Mouse (Mus musculus): Measurements from ENCODE around the gene Atp2b1. TPM values are rescaled to one million over a fixed set of nuclear protein-coding genes. Genes with fewer than 3 reads are reported as not detected.
"Not testable (repeated sequence)": the region's sequence is repeated elsewhere in the genome, so short reads cannot be mapped to it uniquely, and the experiment has no call there.

Atp2b1 gene
- polyA plus RNA-seq, 1 experiment from 2014 or later, result 83.9 TPM

DNA sequence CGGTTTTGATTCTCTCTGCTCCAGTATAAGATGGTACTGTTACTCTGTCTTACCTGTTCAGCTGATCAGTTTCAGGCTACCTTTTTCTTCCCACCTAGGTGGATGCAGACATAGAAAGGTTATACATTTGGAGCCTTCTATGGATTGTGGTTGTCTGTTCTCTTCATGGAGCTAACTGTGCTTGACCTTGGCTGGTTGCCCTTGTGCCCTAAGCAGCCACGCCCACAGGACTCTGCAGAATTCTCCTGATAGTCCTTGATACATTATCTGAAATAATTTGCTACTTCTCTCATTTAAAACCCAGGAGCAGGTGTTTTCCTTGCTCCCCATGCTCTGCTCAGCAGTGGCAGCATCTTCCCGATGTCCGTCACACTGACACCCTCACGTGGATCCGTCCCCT is 61.4 kb downstream of the Atp2b1 start:
- WGBS, result 84% methylated on average over 6 of the region's 6 CpGs
- H3K4me1 ChIP-seq, result peaks cover 17% of the 10 kb centered on the region
- no peak overlapping the region for H3K27ac ChIP-seq (replicated peaks)
- H3K4me3 ChIP-seq, result no peak overlapping the region
- H3K9me3 ChIP-seq (replicated peaks), result no peaks in the 10 kb centered on the region; the same call in 1 of the 2 replicates
- H3K36me3 ChIP-seq, result peaks cover 9% of the 10 kb centered on the region; the same call in 1 of the 2 replicates
- no peak for DNase-seq (ENCODE audit: low spot score)
- H3K27me3 ChIP-seq (ENCODE audit: low read depth, poor library complexity, severe bottlenecking), result no peaks in the 10 kb centered on the region

DNA sequence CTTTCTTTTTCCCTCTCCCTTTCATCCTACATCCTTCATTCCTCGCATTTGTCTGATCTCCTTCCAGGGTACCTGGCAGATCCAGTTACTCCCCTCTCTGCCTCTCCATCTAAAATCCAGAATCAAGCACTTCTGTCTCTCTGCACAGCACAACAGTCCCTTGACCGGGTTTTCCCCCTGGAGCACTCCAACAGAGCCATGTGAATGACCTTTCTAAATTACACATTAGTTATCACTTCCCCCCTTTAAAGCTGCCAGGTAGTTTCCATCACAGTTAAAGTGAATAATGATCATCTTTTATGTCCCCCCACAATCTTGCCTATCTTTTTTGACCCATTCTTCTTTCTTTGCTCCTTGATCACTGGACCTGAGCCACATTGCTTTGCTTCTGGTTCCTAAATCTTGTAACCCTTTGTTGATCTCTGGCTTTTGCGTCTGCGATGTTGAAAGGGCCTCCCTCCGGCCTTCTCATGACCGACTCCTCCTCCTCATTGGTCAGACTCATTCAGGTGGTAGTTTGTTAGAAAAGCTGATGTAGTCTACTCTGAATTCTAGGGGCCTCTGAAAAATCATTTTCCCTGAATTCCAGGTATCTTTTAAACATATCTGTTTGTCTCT is 62.8 kb downstream of the Atp2b1 start:
- no peak overlapping the region for H3K4me3 ChIP-seq
- no peaks in the 10 kb centered on the region for H3K27me3 ChIP-seq (ENCODE audit: low read depth, poor library complexity, severe bottlenecking)
- H3K27ac ChIP-seq (replicated peaks), result no peak overlapping the region
- H3K9me3 ChIP-seq (replicated peaks), result no peaks in the 10 kb centered on the region; the same call in 1 of the 2 replicates
- peaks cover 17% of the 10 kb centered on the region for H3K4me1 ChIP-seq
- WGBS, result 44% methylated on average over 6 of the region's 6 CpGs
- no peak for DNase-seq (ENCODE audit: low spot score)
- no peaks in the 10 kb centered on the region for H3K36me3 ChIP-seq

DNA sequence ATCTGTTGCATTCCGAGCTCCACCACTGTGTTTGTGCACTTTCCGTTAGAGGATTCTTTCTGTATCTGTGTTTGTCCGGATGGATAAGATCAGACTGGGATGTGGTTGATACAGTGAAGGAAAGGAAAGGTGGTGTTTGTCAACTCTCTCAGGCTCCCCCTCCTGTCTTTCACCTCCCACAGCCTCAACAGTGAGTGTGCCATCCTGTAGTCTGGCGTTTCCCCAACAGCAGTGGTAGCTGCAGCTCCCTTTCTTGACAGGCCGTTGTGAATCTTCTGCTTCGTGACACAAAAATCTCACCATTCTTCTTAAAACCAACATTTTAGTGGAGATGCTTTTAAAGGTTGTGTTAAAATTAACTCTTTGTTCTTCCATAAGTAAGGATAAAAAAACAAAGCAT is 64.6 kb downstream of the Atp2b1 start:
- WGBS, result 88% methylated on average over 6 of the region's 6 CpGs

DNA sequence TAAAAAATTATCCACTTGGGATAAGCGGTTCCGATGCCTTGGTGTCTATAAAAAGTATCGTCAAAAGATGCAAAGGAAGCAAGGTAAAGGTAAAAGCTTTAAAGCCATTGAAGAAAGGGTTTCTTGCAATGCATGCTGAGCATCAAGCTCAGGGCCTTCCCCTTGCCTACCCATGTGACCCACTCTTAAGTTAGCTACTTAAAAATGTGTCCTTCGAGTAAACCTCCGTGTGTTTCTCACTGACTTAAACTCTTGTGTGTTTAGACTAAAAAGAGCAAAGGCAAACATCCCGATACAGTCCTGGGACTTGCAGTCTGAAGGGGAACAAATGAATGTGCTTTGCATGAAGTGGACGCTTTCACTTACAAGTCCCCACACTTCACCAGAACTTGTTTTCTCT is 65.1 kb downstream of the Atp2b1 start:
- H3K36me3 ChIP-seq, result no peaks in the 10 kb centered on the region
- WGBS, result 80% methylated on average over 7 of the region's 7 CpGs
- no peak overlapping the region for H3K27ac ChIP-seq (replicated peaks)
- H3K4me1 ChIP-seq, result peaks cover 17% of the 10 kb centered on the region
- H3K27me3 ChIP-seq (ENCODE audit: low read depth, poor library complexity, severe bottlenecking), result no peaks in the 10 kb centered on the region
- no peak for DNase-seq (ENCODE audit: low spot score)
- H3K9me3 ChIP-seq (replicated peaks), result no peaks in the 10 kb centered on the region
- H3K4me3 ChIP-seq, result no peak overlapping the region

More for the DNA sequence above, 64.6 kb downstream of the Atp2b1 start:
- Histone ChIP-seq H3K27ac (replicated peaks) (no peak overlapping the region), H3K4me3 (no peak overlapping the region), H3K36me3 (no peaks in the 10 kb centered on the region), H3K4me1 (peaks cover 17% of the 10 kb centered on the region), H3K9me3 (replicated peaks) (no peaks in the 10 kb centered on the region), H3K27me3 (ENCODE audit: low read depth, poor library complexity, severe bottlenecking) (no peaks in the 10 kb centered on the region)
- DNase-seq (ENCODE audit: low spot score), result no peak

GRCm38 (mm10) chr10:98979951-98980350 is 65.7 kb downstream of the Atp2b1 start:
- Histone ChIP-seq H3K36me3 (no peaks in the 10 kb centered on the region), H3K27me3 (ENCODE audit: low read depth, poor library complexity, severe bottlenecking) (no peaks in the 10 kb centered on the region), H3K27ac (replicated peaks) (no peak overlapping the region), H3K4me3 (no peak overlapping the region), H3K4me1 (peaks cover 17% of the 10 kb centered on the region), H3K9me3 (replicated peaks) (no peaks in the 10 kb centered on the region)
- DNase-seq (ENCODE audit: low spot score), result no peak
- WGBS, result 93% methylated on average over 8 of the region's 8 CpGs

GRCm38 (mm10) chr10:98991964-98992363 is 77.8 kb downstream of the Atp2b1 start:
- DNase-seq (ENCODE audit: low spot score), result no peak
- Histone ChIP-seq H3K4me1 (no peaks in the 10 kb centered on the region), H3K27me3 (ENCODE audit: low read depth, poor library complexity, severe bottlenecking) (no peaks in the 10 kb centered on the region), H3K36me3 (peaks cover 70% of the 10 kb centered on the region), H3K4me3 (no peak overlapping the region), H3K27ac (replicated peaks) (no peak overlapping the region), H3K9me3 (replicated peaks) (no peaks in the 10 kb centered on the region)
- 88% methylated on average over 3 of the region's 3 CpGs for WGBS

DNA sequence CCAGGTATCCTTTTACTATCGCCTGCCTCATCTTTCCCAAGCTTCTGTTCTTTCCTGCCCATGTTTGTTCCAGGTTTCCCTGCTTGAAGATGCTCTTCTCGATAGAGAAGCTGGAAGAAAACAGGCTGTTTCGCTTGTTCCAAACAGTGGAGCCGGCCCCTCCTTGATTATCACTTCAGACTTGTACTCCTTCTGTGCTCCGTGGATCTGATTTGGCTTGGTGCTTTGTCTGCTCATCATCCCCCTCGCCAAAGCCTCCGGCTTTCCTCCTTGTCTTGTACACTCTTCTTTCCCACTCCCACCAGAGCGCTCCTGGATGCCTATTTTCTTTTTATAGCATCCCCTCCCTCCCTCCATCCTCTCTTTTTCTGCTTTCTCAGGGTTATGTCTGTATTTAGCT is 79.0 kb downstream of the Atp2b1 start:
- H3K9me3 ChIP-seq (replicated peaks), result no peaks in the 10 kb centered on the region
- WGBS, result 96% methylated on average over 8 of the region's 8 CpGs
- H3K27me3 ChIP-seq (ENCODE audit: low read depth, poor library complexity, severe bottlenecking), result no peaks in the 10 kb centered on the region
- no peak overlapping the region for H3K4me3 ChIP-seq
- peaks cover 73% of the 10 kb centered on the region for H3K36me3 ChIP-seq
- no peak for DNase-seq (ENCODE audit: low spot score)
- no peaks in the 10 kb centered on the region for H3K4me1 ChIP-seq
- H3K27ac ChIP-seq (replicated peaks), result no peak overlapping the region

DNA sequence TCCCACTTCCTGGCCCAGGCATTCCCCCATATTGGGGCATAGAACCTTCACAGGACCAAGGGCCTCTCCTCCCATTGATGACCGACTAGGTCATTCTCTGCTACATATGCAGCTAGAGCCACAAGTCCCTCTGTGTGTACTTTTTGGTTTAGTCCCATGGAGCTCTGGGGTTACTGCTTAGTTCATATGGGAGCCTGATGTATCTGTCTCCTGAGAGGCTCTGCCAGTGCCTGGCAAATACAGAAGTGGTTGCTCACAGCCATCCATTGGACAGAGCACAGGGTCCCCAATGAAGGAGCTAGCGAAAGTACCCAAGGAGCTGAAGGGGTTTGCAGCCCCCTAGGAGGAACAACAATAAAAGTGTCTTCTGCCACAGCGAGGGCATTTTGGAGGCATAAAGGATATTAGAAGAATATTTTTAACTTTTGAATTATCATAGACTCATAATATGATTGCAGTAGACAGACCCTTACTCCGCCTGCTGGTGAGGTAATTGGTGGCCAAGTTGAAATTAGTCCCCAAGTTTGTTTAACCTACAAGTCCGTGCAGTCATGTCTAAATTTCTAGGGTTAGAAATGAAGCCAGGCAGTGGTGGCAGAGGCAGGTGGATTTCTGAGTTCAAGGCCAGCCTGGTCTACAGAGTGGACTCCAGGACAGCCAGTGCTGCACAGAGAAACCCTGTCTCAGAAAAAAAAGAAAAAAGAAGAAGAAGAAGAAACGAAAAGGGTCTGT is 81.0 kb downstream of the Atp2b1 start:
- H3K36me3 ChIP-seq, result peaks cover 88% of the 10 kb centered on the region
- not testable (repeated sequence) for H3K4me1 ChIP-seq; H3K4me3 ChIP-seq; H3K9me3 ChIP-seq (replicated peaks); DNase-seq (ENCODE audit: low spot score); H3K27me3 ChIP-seq (ENCODE audit: low read depth, poor library complexity, severe bottlenecking); H3K27ac ChIP-seq (replicated peaks)
- 94% methylated on average over 6 of the region's 6 CpGs for WGBS

DNA sequence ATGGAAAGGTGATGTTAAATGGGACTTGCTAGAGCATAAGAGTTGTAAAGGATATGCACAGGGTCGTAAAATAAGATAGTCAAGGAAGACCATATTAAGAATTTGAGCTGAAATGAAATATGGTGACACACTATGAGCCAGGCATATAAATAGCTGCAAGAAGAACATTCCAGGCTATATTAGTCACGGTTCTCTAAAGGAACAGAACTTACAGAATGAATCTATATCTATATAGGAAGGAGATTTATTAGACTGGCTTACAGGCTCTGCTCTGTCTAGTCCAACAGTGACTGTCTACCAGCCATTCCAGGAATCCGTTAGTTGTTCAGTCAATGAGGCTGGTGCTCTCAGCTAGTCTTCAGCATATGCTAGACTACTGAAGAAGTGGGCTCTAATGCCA is 90.7 kb downstream of the Atp2b1 start:
- no peaks in the 10 kb centered on the region for H3K4me1 ChIP-seq
- no peaks in the 10 kb centered on the region for H3K27me3 ChIP-seq (ENCODE audit: low read depth, poor library complexity, severe bottlenecking)
- no peak for DNase-seq (ENCODE audit: low spot score)
- peaks cover 66% of the 10 kb centered on the region for H3K36me3 ChIP-seq
- WGBS, result 91% methylated on average over 3 of the region's 3 CpGs
- no peak overlapping the region for H3K4me3 ChIP-seq
- no peak overlapping the region for H3K27ac ChIP-seq (replicated peaks)
- H3K9me3 ChIP-seq (replicated peaks), result no peaks in the 10 kb centered on the region

DNA sequence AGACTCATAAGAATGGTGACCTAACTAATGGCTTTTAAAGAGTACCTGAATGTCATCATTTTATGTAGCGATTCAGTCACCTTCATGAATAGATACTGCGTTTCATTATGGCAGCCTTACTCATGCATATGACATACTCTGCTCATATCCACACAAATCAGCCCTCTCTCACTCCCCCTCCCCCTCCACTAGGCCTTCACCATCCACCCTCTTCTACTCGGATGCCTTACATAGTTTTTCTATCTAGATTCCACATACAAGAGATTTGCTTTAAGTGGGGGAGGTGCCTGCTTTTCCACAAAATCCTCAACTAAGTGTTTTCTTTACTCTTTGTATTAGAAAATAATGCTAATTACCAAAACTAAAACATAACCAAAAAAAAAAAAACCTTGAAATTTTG is 96.9 kb downstream of the Atp2b1 start:
- H3K4me3 ChIP-seq, result no peak overlapping the region
- H3K36me3 ChIP-seq, result peaks cover 44% of the 10 kb centered on the region
- 88% methylated on average over 3 of the region's 3 CpGs for WGBS
- H3K27me3 ChIP-seq (ENCODE audit: low read depth, poor library complexity, severe bottlenecking), result no peaks in the 10 kb centered on the region
- no peak overlapping the region for H3K27ac ChIP-seq (replicated peaks)
- DNase-seq (ENCODE audit: low spot score), result no peak
- H3K9me3 ChIP-seq (replicated peaks), result no peaks in the 10 kb centered on the region
- H3K4me1 ChIP-seq, result no peaks in the 10 kb centered on the region

GRCm38 (mm10) chr10:99012086-99012485 is 97.9 kb downstream of the Atp2b1 start:
- 91% methylated on average over 5 of the region's 5 CpGs for WGBS
- Histone ChIP-seq H3K4me1 (no peaks in the 10 kb centered on the region), H3K9me3 (replicated peaks) (no peaks in the 10 kb centered on the region), H3K36me3 (peaks cover 46% of the 10 kb centered on the region), H3K27me3 (ENCODE audit: low read depth, poor library complexity, severe bottlenecking) (no peaks in the 10 kb centered on the region), H3K4me3 (no peak overlapping the region), H3K27ac (replicated peaks) (no peak overlapping the region)
- no peak for DNase-seq (ENCODE audit: low spot score)

DNA sequence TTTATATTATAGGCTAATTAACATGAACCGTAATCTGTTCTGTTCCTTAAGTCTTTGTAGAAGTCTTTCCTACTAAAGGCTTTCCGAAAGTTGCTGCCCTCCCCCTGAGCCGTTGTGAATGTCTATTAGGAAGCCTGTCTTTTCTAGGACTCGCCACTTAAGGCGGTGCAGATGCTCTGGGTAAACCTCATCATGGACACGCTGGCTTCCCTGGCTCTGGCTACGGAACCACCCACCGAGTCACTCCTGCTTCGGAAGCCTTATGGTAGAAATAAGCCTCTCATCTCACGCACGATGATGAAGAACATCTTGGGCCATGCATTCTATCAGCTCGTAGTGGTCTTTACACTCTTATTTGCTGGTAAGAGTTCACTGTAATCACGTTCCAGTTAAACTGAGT is 100.5 kb downstream of the Atp2b1 start:
- Histone ChIP-seq H3K36me3 (peaks cover 65% of the 10 kb centered on the region), H3K4me3 (no peak overlapping the region)

DNA sequence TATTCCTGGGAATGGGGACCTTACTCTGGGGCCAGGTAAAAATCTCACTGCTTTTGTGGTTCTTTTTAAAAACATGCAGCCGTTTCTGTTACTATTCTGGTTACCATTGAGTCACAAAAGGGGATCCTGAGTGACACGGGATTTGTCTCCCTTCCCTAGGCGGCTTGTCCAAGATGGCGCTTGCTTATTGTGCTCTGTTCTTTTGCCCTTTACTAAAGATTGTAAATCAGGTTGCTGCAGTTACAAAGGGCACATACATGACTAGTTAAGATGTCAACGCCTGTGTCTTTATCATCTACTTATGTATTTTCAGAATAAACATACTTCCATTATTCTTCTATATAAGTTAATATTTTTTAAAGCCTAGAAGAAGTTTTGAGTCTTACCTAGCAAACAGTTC is 102.8 kb downstream of the Atp2b1 start:
- H3K27ac ChIP-seq (replicated peaks), result no peak overlapping the region
- H3K9me3 ChIP-seq (replicated peaks), result no peaks in the 10 kb centered on the region
- DNase-seq (ENCODE audit: low spot score), result no peak
- no peaks in the 10 kb centered on the region for H3K4me1 ChIP-seq
- no peaks in the 10 kb centered on the region for H3K27me3 ChIP-seq (ENCODE audit: low read depth, poor library complexity, severe bottlenecking)
- H3K36me3 ChIP-seq, result peaks cover 67% of the 10 kb centered on the region
- WGBS, result 79% methylated on average over 5 of the region's 5 CpGs
- no peak overlapping the region for H3K4me3 ChIP-seq

More for the DNA sequence above, 100.5 kb downstream of the Atp2b1 start:
- WGBS, result 96% methylated on average over 13 of the region's 13 CpGs
- Histone ChIP-seq H3K27ac (replicated peaks) (no peak overlapping the region), H3K4me1 (no peaks in the 10 kb centered on the region), H3K27me3 (ENCODE audit: low read depth, poor library complexity, severe bottlenecking) (no peaks in the 10 kb centered on the region), H3K9me3 (replicated peaks) (no peaks in the 10 kb centered on the region)
- DNase-seq (ENCODE audit: low spot score), result no peak
